In the genomic region with DNA sequence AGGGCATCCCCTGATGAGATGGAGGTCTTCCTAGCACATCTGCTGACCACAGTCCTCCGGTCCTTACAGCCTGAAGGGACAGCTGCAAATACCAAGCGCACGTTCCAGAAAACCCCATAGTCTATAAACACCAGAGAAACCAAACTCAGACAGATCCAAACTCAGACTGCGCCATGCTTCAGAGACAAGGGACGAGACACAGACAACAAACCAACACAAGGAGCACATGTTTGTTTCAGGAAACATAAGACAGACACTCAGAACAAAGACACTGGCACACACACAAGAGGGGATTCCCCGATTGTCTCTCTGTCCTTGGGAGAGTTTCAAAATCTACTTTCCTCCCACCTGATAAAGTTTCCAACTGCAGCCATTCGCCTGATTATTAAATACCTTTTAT, we compare ENCODE assay signal across 27 mouse cellular contexts. TPM values are rescaled to one million over a fixed set of nuclear protein-coding genes. Genes with fewer than 3 reads are reported as not detected.
DNase-seq lines count a peak whose midpoint lies in the region; ATAC-seq and TF ChIP-seq lines count a peak whose summit lies in the region.
"Had no signal": no experiment of that assay in that cellular context is flagged by ENCODE, and none has a peak within 500 bp of the region (broad histone marks: within the 10 kb centered on the region; RNA-seq: fewer than 3 reads in every experiment).

No protein-coding gene starts in this region.

- peak; percentile 4 for DNase-seq in thymus, postnatal 4 days
- no peak for DNase-seq in thymus, postnatal 14 days
- DNase-seq in ES-E14 (ENCODE audit: low read depth, low spot score), result no peak
- DNase-seq in MEL-GATA-1-ER (ENCODE audit: extremely low read depth, low read depth), result peak; percentile 27
- DNase-seq in retina, embryonic 14.5 days (ENCODE audit: low spot score), result no peak
- DNase-seq: adrenal gland, adult 2 months; adrenal gland, postnatal 10 days; adrenal gland, postnatal 25 days; cerebellum, adult 11 months; cerebellum, adult 18-20 months; cerebellum, adult 9-10 months; cerebellum, postnatal 10 days; cerebellum, postnatal 25 days; embryo, embryonic 11 days had no signal

- no peak for ATAC-seq in kidney, embryonic 16.5 days (ENCODE audit: low FRiP score, low TSS enrichment)
- ATAC-seq in megakaryocyte progenitor cell, adult 5-6 weeks (replicated peaks; ENCODE audit: poor library complexity), result no peak
- ATAC-seq: forebrain, embryonic 14.5 days; forebrain, embryonic 16.5 days had no signal

- in situ Hi-C loops in ES-E14 (cut with MboI; ENCODE audit: low sequenced_read_pairs in 2 of 2, unreplicated experiment in 2 of 2), result no loop called here

- H3K4me2 ChIP-seq in kidney, embryonic 16.5 days (replicated peaks; ENCODE audit: low read depth, low read length), result no peak overlapping the region
- H3K4me2 ChIP-seq: embryonic facial prominence, embryonic 13.5 days; embryonic facial prominence, embryonic 15.5 days; forebrain, embryonic 12.5 days had no signal

- WGBS in kidney, embryonic 16.5 days, result 91% methylated on average over 7 of the region's 7 CpGs

- H3K27ac ChIP-seq in ES-E14 (ENCODE audit: insufficient read depth, low read depth, low read length, poor library complexity, severe bottlenecking), result peak overlapping the region; percentile 84
- no peak overlapping the region for H3K27ac ChIP-seq in kidney, embryonic 16.5 days (ENCODE audit: low read length)
- H3K27ac ChIP-seq: embryonic facial prominence, embryonic 13.5 days; embryonic facial prominence, embryonic 15.5 days; forebrain, embryonic 10.5 days; forebrain, embryonic 12.5 days had no signal

- no peaks in the 10 kb centered on the region for H3K27me3 ChIP-seq in E14TG2a.4 (ENCODE audit: insufficient read depth, low read length)
- H3K27me3 ChIP-seq in kidney, embryonic 16.5 days (ENCODE audit: insufficient read depth, low read length), result no peaks in the 10 kb centered on the region
- H3K27me3 ChIP-seq: embryonic facial prominence, embryonic 13.5 days; embryonic facial prominence, embryonic 15.5 days; forebrain, embryonic 12.5 days had no signal

- no peak for TF ChIP-seq CTCF in E14TG2a.4 (conservative IDR thresholded peaks at IDR 0.05; ENCODE audit: low read length)

- no peak overlapping the region; the same call in 1 of the 2 replicates for H3K9ac ChIP-seq in ES-E14 (ENCODE audit: insufficient read depth, low read depth, low read length, poor library complexity, severe bottlenecking)
- H3K9ac ChIP-seq in kidney, embryonic 16.5 days (replicated peaks; ENCODE audit: low read length), result no peak overlapping the region
- H3K9ac ChIP-seq: embryonic facial prominence, embryonic 13.5 days; embryonic facial prominence, embryonic 15.5 days; forebrain, embryonic 12.5 days had no signal

- H3K9me3 ChIP-seq in E14TG2a.4 (ENCODE audit: low read length), result peaks cover 55% of the 10 kb centered on the region
- no peaks in the 10 kb centered on the region for H3K9me3 ChIP-seq in ES-E14 (ENCODE audit: control insufficient read depth, insufficient read depth, low read depth, low read length)
- peaks cover 7% of the 10 kb centered on the region; the same call in 1 of the 2 replicates for H3K9me3 ChIP-seq in kidney, embryonic 16.5 days (ENCODE audit: low read length)
- H3K9me3 ChIP-seq: embryonic facial prominence, embryonic 15.5 days had no signal

- H3K4me1 ChIP-seq in E14TG2a.4 (replicated peaks; ENCODE audit: low read depth, low read length), result peaks cover 27% of the 10 kb centered on the region
- H3K4me1 ChIP-seq in ES-E14 (ENCODE audit: control insufficient read depth in 2 of 2, insufficient read depth in 2 of 2, low read length in 2 of 2, poor library complexity in 1 of 2), result peaks cover 0 to 3% of the 10 kb centered on the region in 2 experiments; a peak in 2 of 4 replicates
- H3K4me1 ChIP-seq in kidney, embryonic 16.5 days (ENCODE audit: insufficient read depth, low read length), result no peaks in the 10 kb centered on the region
- H3K4me1 ChIP-seq: embryonic facial prominence, embryonic 13.5 days; embryonic facial prominence, embryonic 15.5 days; forebrain, embryonic 10.5 days; forebrain, embryonic 12.5 days had no signal

- peaks cover 14% of the 10 kb centered on the region for H3K36me3 ChIP-seq in E14TG2a.4 (ENCODE audit: insufficient read depth, low read length)
- no peaks in the 10 kb centered on the region for H3K36me3 ChIP-seq in ES-E14 (ENCODE audit: control insufficient read depth, insufficient read depth, low read length, poor library complexity, severe bottlenecking)
- no peaks in the 10 kb centered on the region for H3K36me3 ChIP-seq in kidney, embryonic 16.5 days (ENCODE audit: insufficient read depth, low read length)
- H3K36me3 ChIP-seq: embryonic facial prominence, embryonic 13.5 days; embryonic facial prominence, embryonic 15.5 days; forebrain, embryonic 10.5 days; forebrain, embryonic 12.5 days had no signal

- H3K4me3 ChIP-seq in E14TG2a.4 (replicated peaks; ENCODE audit: low read length) (peak overlapping the region; percentile 68), ES-E14 (ENCODE audit: insufficient read depth in 1 of 2, low read depth in 1 of 2, low read length in 2 of 2, poor library complexity in 1 of 2, severe bottlenecking in 1 of 2) (peak overlapping the region; percentile 24 to 47; a peak in 3 of 4 replicates)
- no peak overlapping the region for H3K4me3 ChIP-seq in kidney, embryonic 16.5 days (ENCODE audit: low read length)
- H3K4me3 ChIP-seq: embryonic facial prominence, embryonic 13.5 days; embryonic facial prominence, embryonic 15.5 days; erythroblast, embryonic 14.5 days; forebrain, embryonic 10.5 days; forebrain, embryonic 12.5 days had no signal

TF ChIP-seq in ES-E14, 5 proteins besides CTCF, POLR2A, EP300 and RAD21:
- TF ChIP-seq ZNF384 (IDR thresholded peaks at IDR 0.05; ENCODE audit: low read depth, low read length) (no peak), ZC3H11A (IDR thresholded peaks at IDR 0.05; ENCODE audit: borderline replicate concordance, low read depth, low read length) (no peak), HCFC1 (IDR thresholded peaks at IDR 0.05; ENCODE audit: borderline replicate concordance, insufficient read depth, low read length) (no peak), CHD2 (IDR thresholded peaks at IDR 0.05; ENCODE audit: low read depth, low read length) (no peak), MAFK (IDR thresholded peaks at IDR 0.05; ENCODE audit: insufficient read depth, low read depth, low read length) (no peak)

RNA-seq across cellular contexts. Expression of gene 4930524B15Rik, which starts 16.4 kb away (rescaled TPM):
- 0.58 and 1.3 TPM in 2 replicates for total RNA-seq in ES-E14 (2012; rRNA removed)
- 0.17 TPM in 1 of 2 replicates, not detected in the other for polyA plus RNA-seq in kidney, embryonic 16.5 days (2015; fragmentation: Nextera tagmentation; extraction: Ambion mirVana)
- not detected in 2 replicates for total RNA-seq in megakaryocyte progenitor cell, adult 5-6 weeks (2015)
- not detected in 2 replicates for total RNA-seq in megakaryocyte progenitor cell, adult 5-6 weeks (2017)
- total RNA-seq: adrenal gland, adult 2 months; adrenal gland, postnatal 10 days; adrenal gland, postnatal 25 days; adrenal gland, postnatal 4 days had no signal
- polyA plus RNA-seq: adrenal gland, adult 2 months; C2C12; embryonic facial prominence, embryonic 11.5 days; embryonic facial prominence, embryonic 15.5 days; erythroblast, embryonic 14.5 days had no signal

RNA-seq across cellular contexts. Expression of gene Nsg2, which starts 18.4 kb away (rescaled TPM):
- total RNA-seq in ES-E14 (2012; rRNA removed), result 1.3 and 2.1 TPM in 2 replicates
- polyA plus RNA-seq in kidney, embryonic 16.5 days (2015; fragmentation: Nextera tagmentation; extraction: Ambion mirVana), result 5.9 and 8.4 TPM in 2 replicates
- total RNA-seq in megakaryocyte progenitor cell, adult 5-6 weeks (2015), result 0.10 TPM in 1 of 2 replicates, not detected in the other
- total RNA-seq in megakaryocyte progenitor cell, adult 5-6 weeks (2017), result 0.08 and 0.27 TPM in 2 replicates
- polyA plus RNA-seq: C2C12; erythroblast, embryonic 14.5 days had no signal

Comparison
In these comparisons a context has a peak if more than half of its experiments do, and no peak if none do; other contexts are left out.
1. DNase-seq: peak in thymus, postnatal 4 days (single experiment) and MEL-GATA-1-ER (single experiment); none in thymus, postnatal 14 days (single experiment), ES-E14 (single experiment) and retina, embryonic 14.5 days (single experiment).